Mouse (Mus musculus) right cerebral cortex, adult 2 months (tissue): ENCODE measurements at regions not wholly inside any gene's neighbourhood (a gene's known extent, or its start where the extent isn't known, plus 50 kb on each side); places are given as distances from the start of the nearest gene placed in this dataset.

Experiments used
- DNase-seq, 2 experiments: peaks; one replicate each; pipeline ENCODE4 v3.0.0; 2021 to 2022; ENCODE audit warnings: low spot score in 2 of 2

DNA sequence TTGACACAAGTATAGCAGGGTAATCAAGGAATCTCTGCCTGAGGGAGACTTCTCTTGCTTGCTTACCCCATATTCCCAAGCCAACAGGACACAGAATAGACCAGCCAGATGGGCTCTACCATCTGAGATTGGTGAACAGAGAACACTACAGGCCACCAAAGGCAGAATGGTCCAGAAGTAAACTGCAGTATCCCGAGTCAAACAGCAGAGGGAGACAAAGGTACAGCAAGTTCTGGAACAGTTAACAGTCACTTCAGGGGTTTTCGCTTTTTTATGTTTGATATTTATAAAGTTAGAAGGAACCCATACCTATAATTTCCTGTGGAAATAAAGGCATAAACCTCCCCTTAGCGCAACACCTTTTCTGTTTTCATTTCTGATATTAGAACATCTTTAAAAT is 325.5 kb upstream of the 9130204L05Rik start:
- DNase-seq, result peak; percentile 2 to 42
